Mouse (Mus musculus): ENCODE data around the gene Sftpd. TPM values are rescaled to one million over a fixed set of nuclear protein-coding genes. Genes with fewer than 3 reads are reported as not detected.

Gene Sftpd
- polyA plus RNA-seq, 1 experiment from 2014 or later, result not detected

Other genes with a start within 250 kb of the Sftpd start
- 90.0 and 102 TPM in 2 replicates for gene Tspan14, start 218.3 kb downstream of the Sftpd start, polyA plus RNA-seq (2015; fragmentation: Nextera tagmentation; extraction: Ambion mirVana)
- gene Fam213a, start 171.4 kb downstream of the Sftpd start, polyA plus RNA-seq (2015; fragmentation: Nextera tagmentation; extraction: Ambion mirVana), result 71.5 and 85.2 TPM in 2 replicates
- gene Dydc2, start 115.9 kb downstream of the Sftpd start, polyA plus RNA-seq (2015; fragmentation: Nextera tagmentation; extraction: Ambion mirVana), result 0.31 and 0.53 TPM in 2 replicates
- not detected in 2 replicates for gene Dydc1, start 112.2 kb downstream of the Sftpd start, polyA plus RNA-seq (2015; fragmentation: Nextera tagmentation; extraction: Ambion mirVana)
- gene Mat1a, start 80.1 kb downstream of the Sftpd start, polyA plus RNA-seq (2015; fragmentation: Nextera tagmentation; extraction: Ambion mirVana), result not detected in 2 replicates
- not detected in 2 replicates for gene Sftpa1, start 53.4 kb downstream of the Sftpd start, polyA plus RNA-seq (2015; fragmentation: Nextera tagmentation; extraction: Ambion mirVana)
- not detected in 2 replicates for gene Mbl1, start 33.7 kb downstream of the Sftpd start, polyA plus RNA-seq (2015; fragmentation: Nextera tagmentation; extraction: Ambion mirVana)
- gene Gm2832, start 93.7 kb upstream of the Sftpd start, polyA plus RNA-seq (2015; fragmentation: Nextera tagmentation; extraction: Ambion mirVana), result 0.23 TPM in 1 of 2 replicates, not detected in the other
- not detected in 2 replicates for gene Gm5798, start 163.5 kb upstream of the Sftpd start, polyA plus RNA-seq (2015; fragmentation: Nextera tagmentation; extraction: Ambion mirVana)
- gene Gm7945, start 201.2 kb upstream of the Sftpd start, polyA plus RNA-seq (2015; fragmentation: Nextera tagmentation; extraction: Ambion mirVana), result not detected in 2 replicates
- not detected in 2 replicates for gene Gm6482, start 223.1 kb upstream of the Sftpd start, polyA plus RNA-seq (2015; fragmentation: Nextera tagmentation; extraction: Ambion mirVana)